Mouse (Mus musculus) lung, embryonic 15.5 days (tissue): ENCODE measurements around the gene Desi1. TPM values are rescaled to one million over a fixed set of nuclear protein-coding genes. Genes with fewer than 3 reads are reported as not detected.
"Not testable (repeated sequence)": the region's sequence is repeated elsewhere in the genome, so short reads cannot be mapped to it uniquely, and the experiment has no call there.

Experiments
- ATAC-seq: fragments of 200-750 bp; cut with Nextera tagmentation; 2 replicates; pipeline ENCODE4 v1.8.0; 2017; ENCODE audit warnings: moderate number of reproducible peaks, borderline replicate concordance; ENCODE audit not compliant: low FRiP score, low TSS enrichment; ENCODE audit errors: extremely low read depth
- H3K27ac ChIP-seq: fragments of 300-500 bp; sonication (generic); 2 replicates; pipeline ENCODE4 v1.5.1; 2015; ENCODE audit warnings: moderate library complexity, mild to moderate bottlenecking, inconsistent platforms
- H3K27me3 ChIP-seq: fragments of 300-500 bp; sonication (generic); 2 replicates; pipeline ENCODE4 v1.6.1; 2015; ENCODE audit warnings: inconsistent platforms
- H3K36me3 ChIP-seq: fragments of 300-500 bp; sonication (generic); 2 replicates; pipeline ENCODE4 v1.6.1; 2015; ENCODE audit warnings: inconsistent platforms
- H3K4me1 ChIP-seq: fragments of 300-500 bp; sonication (generic); 2 replicates; pipeline ENCODE4 v1.6.1; 2015; ENCODE audit warnings: inconsistent platforms
- H3K4me2 ChIP-seq: fragments of 300-500 bp; sonication (generic); 2 replicates; pipeline ENCODE4 v1.6.1; 2015; ENCODE audit warnings: inconsistent platforms, mild to moderate bottlenecking, moderate library complexity
- H3K4me3 ChIP-seq: fragments of 300-500 bp; sonication (generic); 2 replicates; pipeline ENCODE4 v1.5.1; 2015; ENCODE audit warnings: mild to moderate bottlenecking, inconsistent platforms
- H3K9ac ChIP-seq: fragments of 300-500 bp; sonication (generic); 2 replicates; pipeline ENCODE4 v1.6.1; 2015; ENCODE audit warnings: inconsistent platforms
- H3K9me3 ChIP-seq: fragments of 300-500 bp; sonication (generic); 2 replicates; pipeline ENCODE4 v1.6.1; 2016; ENCODE audit warnings: inconsistent platforms
- WGBS: fragments of 180-500 bp; shearing (Covaris S2); methylation state at CpG from one replicate; pipeline ENCODE4 v1.1.7; 2015; 5-methylcytosine and 5-hydroxymethylcytosine counted together
- polyA plus RNA-seq: library from polyadenylated mRNA; unstranded; fragments of >200 nt; fragmentation: Nextera tagmentation; extraction: Ambion mirVana; gene quantifications from 2 replicates; pipeline ENCODE4 v1.2.1, GENCODE M21; 2015

Desi1 gene
- polyA plus RNA-seq, 1 experiment from 2014 or later, result 25.1 TPM

DNA sequence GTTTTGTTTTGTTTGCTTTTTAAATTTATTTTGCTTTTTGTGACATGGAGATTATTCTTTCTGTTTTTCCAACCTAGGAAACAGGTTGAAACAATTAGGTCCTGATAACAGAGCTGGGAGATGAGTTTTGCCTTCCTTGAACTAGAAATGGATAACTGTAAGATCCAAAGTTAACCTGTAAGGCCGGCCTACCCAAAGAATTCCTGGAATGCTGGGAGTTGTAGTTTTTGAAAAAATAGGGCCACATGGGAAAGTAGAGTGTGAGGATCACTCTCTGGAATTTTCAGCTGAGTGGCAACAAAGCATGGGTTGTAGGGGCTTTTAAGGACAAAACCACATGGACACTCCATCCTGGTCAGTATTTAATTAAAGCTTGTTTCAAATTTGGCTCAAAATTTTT, 51.5 kb downstream of the Desi1 start:
- Histone ChIP-seq H3K27ac (no peak overlapping the region), H3K4me1 (no peaks in the 10 kb centered on the region), H3K4me3 (no peak overlapping the region), H3K9me3 (no peaks in the 10 kb centered on the region), H3K27me3 (no peaks in the 10 kb centered on the region), H3K4me2 (no peak overlapping the region), H3K9ac (no peak overlapping the region), H3K36me3 (no peaks in the 10 kb centered on the region)
- no peak for ATAC-seq
- 33% methylated on average over 1 of the region's 1 CpGs for WGBS

DNA sequence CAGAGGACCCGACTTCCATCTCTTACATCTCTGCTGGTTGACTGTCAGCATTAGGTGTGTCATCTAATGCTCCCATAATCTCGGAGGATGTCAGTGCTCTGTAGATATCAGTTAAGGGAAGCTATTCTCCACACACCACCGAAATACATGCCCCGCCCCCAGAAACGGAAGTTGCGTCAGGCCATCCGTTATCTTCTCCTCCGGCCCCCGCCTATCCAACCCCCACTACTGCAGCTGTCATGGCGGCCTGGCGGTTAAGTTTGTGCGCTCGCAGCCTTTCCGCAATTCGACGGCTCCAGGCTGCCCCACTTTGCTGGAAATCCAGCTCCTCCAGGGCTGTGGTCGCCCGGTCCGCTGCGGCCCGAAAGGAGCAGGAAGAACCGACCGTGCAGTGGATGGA, 53.3 kb downstream of the Desi1 start, which contains the start of gene 1700029P11Rik:
1700029P11Rik (plus strand) TSS at position 220 of the 400 bp plus-strand sequence.
- no peaks in the 10 kb centered on the region for H3K4me1 ChIP-seq
- no peak within 1 kb of the TSS for H3K27ac ChIP-seq
- WGBS, result 92% methylated on average over 23 of the region's 23 CpGs
- no peak for ATAC-seq
- H3K4me2 ChIP-seq, result no peak within 1 kb of the TSS
- H3K27me3 ChIP-seq, result no peaks in the 10 kb centered on the region
- no peaks in the 10 kb centered on the region for H3K36me3 ChIP-seq
- H3K4me3 ChIP-seq, result no peak within 1 kb of the TSS
- H3K9me3 ChIP-seq, result no peaks in the 10 kb centered on the region
- no peak within 1 kb of the TSS for H3K9ac ChIP-seq

DNA sequence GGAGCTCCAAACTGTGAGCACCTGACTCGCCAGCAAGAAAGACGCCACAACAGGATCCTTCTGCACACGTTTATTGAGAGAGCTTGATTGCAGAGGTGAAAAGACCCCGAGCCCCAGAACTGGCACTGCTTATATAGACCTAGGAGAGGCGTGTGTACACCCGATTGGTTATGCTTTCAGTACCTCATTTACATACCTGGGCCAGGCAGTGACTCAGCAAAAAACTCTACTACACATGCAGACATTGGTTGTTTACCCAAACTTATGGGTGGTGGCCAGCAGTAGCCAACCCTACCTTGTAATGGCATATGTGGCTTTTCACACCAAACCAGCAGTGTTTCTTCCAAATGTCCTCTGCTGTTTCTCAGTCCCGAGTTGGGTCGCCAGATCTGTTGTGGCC, 58.5 kb downstream of the Desi1 start:
- not testable (repeated sequence) for H3K4me3 ChIP-seq, H3K9me3 ChIP-seq, H3K27me3 ChIP-seq, H3K4me2 ChIP-seq, H3K9ac ChIP-seq, H3K4me1 ChIP-seq, ATAC-seq, H3K27ac ChIP-seq, H3K36me3 ChIP-seq
- WGBS, result 85% methylated on average over 8 of the region's 8 CpGs

DNA sequence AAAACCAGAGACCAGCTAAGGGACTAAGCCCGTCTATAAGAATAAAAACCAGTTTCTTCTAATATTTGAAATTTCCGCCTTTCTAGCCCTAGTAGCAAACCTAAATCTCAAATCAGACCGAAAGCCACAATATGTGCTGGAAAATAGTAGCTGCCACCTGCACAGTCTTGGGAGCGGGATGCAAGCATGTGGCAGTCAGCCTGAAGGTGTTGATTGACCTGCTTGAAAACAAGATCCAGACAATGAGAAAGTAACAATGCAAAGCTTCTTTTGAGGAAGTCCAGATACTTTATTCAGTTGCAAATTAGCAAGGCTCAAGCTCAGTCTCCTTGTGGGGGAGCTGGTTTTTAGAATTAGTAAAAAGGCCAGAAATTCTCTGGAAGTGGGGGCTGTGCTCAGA, 63.2 kb downstream of the Desi1 start:
- not testable (repeated sequence) for H3K4me3 ChIP-seq, H3K36me3 ChIP-seq, H3K4me2 ChIP-seq, H3K4me1 ChIP-seq, H3K9ac ChIP-seq, H3K27me3 ChIP-seq, H3K27ac ChIP-seq, H3K9me3 ChIP-seq, ATAC-seq
- WGBS, result 92% methylated on average over 4 of the region's 4 CpGs

DNA sequence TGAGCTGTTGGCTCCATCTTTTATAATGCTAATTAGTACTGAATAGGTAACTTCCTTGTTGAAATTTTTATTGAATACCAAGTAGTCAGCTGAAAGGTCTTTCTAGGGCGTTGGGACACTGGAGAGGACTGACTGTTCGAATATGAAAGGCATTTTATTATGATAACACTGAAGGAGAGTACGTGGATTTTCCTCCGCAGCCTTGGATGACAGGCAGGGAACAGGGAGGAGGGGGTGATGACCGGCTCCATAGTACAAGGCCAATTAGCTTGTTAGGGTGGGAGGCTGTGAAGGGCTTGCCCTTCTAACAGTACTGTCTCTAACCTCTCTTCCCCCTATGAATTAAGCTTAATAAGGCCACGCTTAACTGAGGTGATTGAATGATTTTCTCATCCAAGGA, 64.0 kb downstream of the Desi1 start:
- not testable (repeated sequence) for H3K4me2 ChIP-seq, H3K27me3 ChIP-seq, H3K9ac ChIP-seq, H3K4me1 ChIP-seq, ATAC-seq, H3K36me3 ChIP-seq, H3K27ac ChIP-seq, H3K9me3 ChIP-seq, H3K4me3 ChIP-seq
- 75% methylated on average over 6 of the region's 6 CpGs for WGBS

DNA sequence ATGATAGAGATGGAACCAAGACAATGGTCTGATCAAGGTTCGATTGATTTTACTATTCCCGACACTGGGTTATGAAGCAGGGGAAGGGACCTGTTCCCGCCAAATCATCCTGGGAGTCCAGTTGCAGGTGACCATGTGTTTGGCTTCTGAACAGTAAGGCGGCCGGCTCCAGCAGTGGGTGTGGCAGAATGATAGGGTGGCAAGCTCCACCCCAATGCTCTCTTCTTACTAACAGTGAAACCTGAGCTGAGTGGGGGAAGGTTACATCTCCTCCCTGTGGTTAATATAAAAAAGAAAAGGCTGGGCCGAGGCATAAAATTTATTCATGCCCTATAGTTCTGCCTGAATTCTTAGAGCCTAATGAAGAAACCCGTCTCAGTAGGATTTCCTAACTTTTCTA, 64.5 kb downstream of the Desi1 start:
- Histone ChIP-seq H3K9me3 (peaks cover 3% of the 10 kb centered on the region; the same call in 1 of the 2 replicates), H3K4me2 (no peak overlapping the region), H3K36me3 (no peaks in the 10 kb centered on the region), H3K4me1 (no peaks in the 10 kb centered on the region), H3K9ac (no peak overlapping the region), H3K27ac (no peak overlapping the region), H3K4me3 (no peak overlapping the region), H3K27me3 (no peaks in the 10 kb centered on the region)
- ATAC-seq, result no peak
- 51% methylated on average over 7 of the region's 7 CpGs for WGBS

DNA sequence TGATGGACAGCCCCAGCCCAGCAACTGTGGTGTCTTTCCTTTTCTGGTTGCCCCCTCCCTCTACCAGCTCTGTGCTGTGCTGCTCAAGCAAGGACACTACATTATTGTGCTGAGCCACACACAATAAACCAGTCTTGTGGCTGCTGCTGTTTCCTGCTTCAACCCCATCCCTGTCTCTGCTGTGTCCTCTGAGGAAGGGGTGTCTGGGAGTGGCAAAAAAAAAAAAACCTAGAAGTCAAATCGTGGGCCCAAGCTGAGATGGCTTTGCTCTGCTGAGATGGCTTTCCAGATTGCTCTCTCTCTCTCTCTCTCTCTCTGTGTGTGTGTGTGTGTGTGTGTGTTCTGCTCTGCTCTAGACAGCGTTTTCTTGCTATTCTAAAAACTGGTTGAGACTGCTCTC, 65.2 kb downstream of the Desi1 start:
- Histone ChIP-seq H3K9ac (no peak overlapping the region), H3K27ac (no peak overlapping the region), H3K9me3 (peaks cover 3% of the 10 kb centered on the region; the same call in 1 of the 2 replicates), H3K36me3 (no peaks in the 10 kb centered on the region), H3K27me3 (no peaks in the 10 kb centered on the region), H3K4me3 (no peak overlapping the region), H3K4me2 (no peak overlapping the region), H3K4me1 (no peaks in the 10 kb centered on the region)
- ATAC-seq, result no peak
- WGBS, result 33% methylated on average over 2 of the region's 2 CpGs

DNA sequence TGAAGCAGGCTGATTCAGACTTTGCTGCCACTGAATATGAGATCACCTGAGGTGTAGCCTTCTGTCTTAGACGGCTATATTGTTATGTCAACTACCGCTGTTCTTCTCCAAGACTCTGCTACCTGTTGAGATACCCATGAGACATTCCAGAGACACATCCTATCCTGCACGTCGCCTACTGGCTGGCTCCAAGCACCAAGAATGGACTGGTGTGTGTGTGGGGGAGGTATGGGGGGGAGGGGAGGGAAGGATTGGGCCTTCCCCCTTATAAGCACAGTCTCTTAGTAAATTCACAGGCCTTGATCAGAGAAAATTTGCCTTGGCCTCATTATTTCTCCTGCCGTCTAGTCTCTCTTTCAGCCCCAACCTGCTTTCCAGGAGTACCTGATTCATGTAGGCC, 65.8 kb downstream of the Desi1 start:
- no peak for ATAC-seq
- H3K9ac ChIP-seq, result no peak overlapping the region
- 88% methylated on average over 5 of the region's 5 CpGs for WGBS
- no peak overlapping the region for H3K4me2 ChIP-seq
- no peak overlapping the region for H3K4me3 ChIP-seq
- H3K27ac ChIP-seq, result no peak overlapping the region
- H3K36me3 ChIP-seq, result no peaks in the 10 kb centered on the region
- no peaks in the 10 kb centered on the region for H3K27me3 ChIP-seq
- no peaks in the 10 kb centered on the region for H3K4me1 ChIP-seq
- no peaks in the 10 kb centered on the region for H3K9me3 ChIP-seq

DNA sequence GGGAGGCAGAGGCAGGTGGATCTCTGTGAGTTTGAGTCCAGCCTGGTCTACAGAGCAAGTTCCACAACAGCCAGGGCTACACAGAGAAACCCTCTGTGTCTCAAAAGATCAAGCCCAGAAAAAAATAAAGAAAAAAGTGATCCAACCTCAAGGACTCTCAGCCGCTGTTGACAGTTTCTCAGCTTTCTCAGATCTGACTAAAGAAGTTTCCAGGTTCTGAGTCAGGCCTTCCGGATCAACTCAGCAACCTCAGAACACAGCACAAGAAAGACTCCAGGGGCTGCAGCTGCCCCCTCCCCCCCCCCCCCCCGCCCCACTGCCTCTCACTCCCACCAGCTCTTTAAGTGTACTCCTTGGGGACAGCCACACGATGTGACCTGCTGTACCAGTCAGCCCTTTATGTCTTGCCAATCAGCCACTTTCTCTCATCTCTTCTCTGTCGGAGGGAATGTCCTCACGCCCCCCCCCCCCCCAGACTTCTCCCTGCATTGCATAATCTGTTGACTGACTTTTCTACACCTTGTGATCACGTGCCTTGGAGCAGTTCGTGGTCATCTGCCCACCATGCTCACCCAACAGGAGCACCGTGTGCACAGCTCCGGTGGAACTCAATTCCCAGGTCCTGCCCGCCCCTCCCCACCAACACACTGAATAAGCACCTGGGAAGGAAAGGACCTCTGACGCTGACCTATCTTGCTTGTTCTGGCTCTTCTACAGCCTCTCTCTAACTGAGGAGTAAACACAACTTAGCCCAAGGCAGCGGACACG, 67.4 kb downstream of the Desi1 start:
- no peak for ATAC-seq
- H3K9me3 ChIP-seq, result no peaks in the 10 kb centered on the region
- H3K4me1 ChIP-seq, result no peaks in the 10 kb centered on the region
- no peak overlapping the region for H3K4me3 ChIP-seq
- H3K9ac ChIP-seq, result no peak overlapping the region
- H3K27ac ChIP-seq, result no peak overlapping the region
- H3K4me2 ChIP-seq, result no peak overlapping the region
- H3K36me3 ChIP-seq, result no peaks in the 10 kb centered on the region
- 54% methylated on average over 12 of the region's 14 CpGs for WGBS
- H3K27me3 ChIP-seq, result no peaks in the 10 kb centered on the region

DNA sequence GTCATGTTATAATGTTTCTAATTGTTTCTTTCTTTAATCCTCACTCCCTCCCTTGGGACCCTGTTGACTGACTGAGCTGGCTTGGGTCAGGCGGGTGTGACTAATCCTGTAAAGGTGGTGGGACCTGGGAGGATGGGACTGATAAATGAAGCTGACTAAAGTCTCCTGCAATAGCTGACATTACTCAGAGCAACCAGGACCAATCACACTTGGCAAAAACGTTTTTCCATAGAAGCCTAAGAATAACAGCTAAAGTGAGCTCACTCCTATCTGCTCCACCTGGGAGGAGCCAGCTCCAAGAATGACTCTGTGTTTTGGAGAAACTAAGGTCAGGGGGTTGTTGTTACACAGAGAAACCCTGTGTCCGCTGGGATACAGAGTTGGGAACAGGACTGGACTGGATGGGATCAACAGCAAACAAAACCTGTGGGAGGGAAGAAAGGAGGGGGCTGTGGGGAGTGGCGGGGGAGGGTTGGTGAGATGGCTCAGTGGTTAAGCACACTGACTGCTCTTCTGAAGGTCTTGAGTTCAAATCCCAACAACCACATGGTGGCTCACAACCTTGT, 68.6 kb downstream of the Desi1 start:
- ATAC-seq, result no peak
- Histone ChIP-seq H3K9me3 (no peaks in the 10 kb centered on the region), H3K9ac (no peak overlapping the region), H3K36me3 (no peaks in the 10 kb centered on the region), H3K4me3 (no peak overlapping the region), H3K4me2 (no peak overlapping the region), H3K27ac (no peak overlapping the region), H3K4me1 (0 out of 2 replicates have a peak, but pooled peaks cover 4% of the 10 kb centered on the region), H3K27me3 (no peaks in the 10 kb centered on the region)
- 58% methylated on average over 4 of the region's 4 CpGs for WGBS

DNA sequence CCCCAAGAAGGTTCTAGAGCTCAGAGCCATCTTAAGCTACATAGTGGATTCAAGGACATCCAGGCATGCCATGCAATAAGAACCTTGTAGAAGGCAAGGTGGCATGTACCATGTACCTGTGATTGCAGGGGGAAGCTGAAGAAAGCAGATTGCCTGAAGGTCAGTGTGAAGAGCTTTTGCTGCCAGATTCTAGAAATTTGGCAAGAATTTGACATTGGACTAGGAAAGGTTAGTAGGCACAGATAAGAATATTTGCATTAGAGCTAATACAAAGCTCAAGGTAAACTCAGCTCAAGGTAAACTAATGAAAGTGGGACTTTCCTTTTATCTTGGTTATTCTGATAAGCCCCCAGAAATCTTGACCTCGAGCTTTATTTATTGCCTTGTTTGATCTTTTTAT, 69.4 kb downstream of the Desi1 start:
- 11% methylated on average over 1 of the region's 1 CpGs for WGBS
- Histone ChIP-seq H3K27ac (no peak overlapping the region), H3K9me3 (no peaks in the 10 kb centered on the region), H3K4me1 (0 out of 2 replicates have a peak, but pooled peaks cover 4% of the 10 kb centered on the region), H3K27me3 (no peaks in the 10 kb centered on the region), H3K9ac (no peak overlapping the region), H3K4me3 (no peak overlapping the region), H3K36me3 (no peaks in the 10 kb centered on the region), H3K4me2 (no peak overlapping the region)
- ATAC-seq, result no peak

DNA sequence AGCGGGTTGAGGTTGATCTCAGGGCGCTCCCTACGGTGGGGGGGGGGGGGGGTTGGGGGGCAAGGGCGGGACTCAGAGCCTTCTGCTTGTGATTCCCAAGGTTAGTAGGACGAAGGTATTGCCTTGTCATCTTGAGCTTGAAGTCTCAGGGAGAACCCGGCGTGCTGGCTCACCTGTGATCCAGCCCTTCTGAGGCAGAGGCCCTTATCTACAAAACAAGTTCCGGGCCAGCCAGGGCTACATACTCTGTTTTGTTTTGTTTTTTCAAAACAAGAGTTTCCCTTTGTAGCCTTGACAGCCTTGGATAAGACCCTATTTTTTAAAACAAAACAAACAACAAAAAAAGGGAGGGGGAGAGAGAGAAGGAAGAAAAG, 72.6 kb downstream of the Desi1 start:
- no peaks in the 10 kb centered on the region for H3K9me3 ChIP-seq
- 0 out of 2 replicates have a peak, but pooled peaks cover 4% of the 10 kb centered on the region for H3K4me1 ChIP-seq
- no peak overlapping the region for H3K27ac ChIP-seq
- peak overlapping the region; percentile 70 for H3K4me3 ChIP-seq
- ATAC-seq, result no peak
- H3K27me3 ChIP-seq, result no peaks in the 10 kb centered on the region
- H3K9ac ChIP-seq, result peak overlapping the region; percentile 19; the same call in 1 of the 2 replicates
- peak overlapping the region; percentile 100 for H3K4me2 ChIP-seq
- WGBS, result 0% methylated on average over 7 of the region's 8 CpGs
- H3K36me3 ChIP-seq, result no peaks in the 10 kb centered on the region
